Mouse (Mus musculus) intestine, embryonic 16.5 days (tissue): ENCODE measurements around the gene Tnfrsf8. TPM values are rescaled to one million over a fixed set of nuclear protein-coding genes. Genes with fewer than 3 reads are reported as not detected.

Experiments used
- ATAC-seq: fragments of 200-750 bp; cut with Nextera tagmentation; 2 replicates; pipeline ENCODE4 v1.8.0; 2017; ENCODE audit warnings: moderate TSS enrichment, moderate library complexity
- H3K27ac ChIP-seq: fragments of 300-500 bp; sonication (generic); 2 replicates; pipeline ENCODE4 v1.5.1; 2014; ENCODE audit warnings: mild to moderate bottlenecking, low read length
- H3K27me3 ChIP-seq: fragments of 300-500 bp; sonication (generic); replicated peaks from 2 replicates; pipeline ENCODE4 v1.6.1; 2014; ENCODE audit warnings: low read length, control low read depth, mixed read lengths; ENCODE audit not compliant: control insufficient read depth, insufficient read depth
- H3K36me3 ChIP-seq: fragments of 300-500 bp; sonication (generic); 2 replicates; pipeline ENCODE4 v1.6.1; 2014; ENCODE audit warnings: low read length, control low read depth; ENCODE audit not compliant: control insufficient read depth, insufficient read depth
- H3K4me1 ChIP-seq: fragments of 300-500 bp; sonication (generic); 2 replicates; pipeline ENCODE4 v1.6.1; 2014; ENCODE audit warnings: low read length, control low read depth, mixed read lengths; ENCODE audit not compliant: control insufficient read depth, insufficient read depth
- H3K4me2 ChIP-seq: fragments of 300-500 bp; sonication (generic); 2 replicates; pipeline ENCODE4 v1.6.1; 2014; ENCODE audit warnings: low read depth, low read length, control low read depth
- H3K4me3 ChIP-seq: fragments of 300-500 bp; sonication (generic); 2 replicates; pipeline ENCODE4 v1.5.1; 2014; ENCODE audit warnings: mild to moderate bottlenecking, low read length
- H3K9ac ChIP-seq: fragments of 300-500 bp; sonication (generic); 2 replicates; pipeline ENCODE4 v1.6.1; 2014; ENCODE audit warnings: low read depth, low read length
- H3K9me3 ChIP-seq: fragments of 300-500 bp; sonication (generic); 2 replicates; pipeline ENCODE4 v1.6.1; 2016; ENCODE audit warnings: low read length, control low read depth; ENCODE audit not compliant: control insufficient read depth
- WGBS: fragments of 180-500 bp; shearing (Covaris S2); extraction: QIAGEN DNeasy Blood & Tissue Kit; methylation state at CpG from one replicate; pipeline ENCODE4 v1.1.7; 2014; 5-methylcytosine and 5-hydroxymethylcytosine counted together
- polyA plus RNA-seq: library from polyadenylated mRNA; unstranded; fragments of >200 nt; fragmentation: Nextera tagmentation; extraction: Ambion mirVana; gene quantifications from 2 replicates; pipeline ENCODE4 v1.2.1, GENCODE M21; 2015

Gene Tnfrsf8
- polyA plus RNA-seq, 1 experiment from 2014 or later = not detected

- Histone ChIP-seq H3K9me3 (no peaks in the 10 kb centered on the region), H3K27me3 (no peaks in the 10 kb centered on the region), H3K4me2 (no peak overlapping the region), H3K4me1 (no peaks in the 10 kb centered on the region; the same call in none of the 2 replicates), H3K27ac (no peak overlapping the region), H3K4me3 (no peak overlapping the region), H3K9ac (no peak overlapping the region), H3K36me3 (no peaks in the 10 kb centered on the region)
- 87% methylated on average over 5 of the region's 5 CpGs for WGBS
- no peak for ATAC-seq
Observed at GRCm38 (mm10) chr4:145231732-145232131, 83.2 kb downstream of the Tnfrsf8 start.

- Histone ChIP-seq H3K4me3 (no peak overlapping the region), H3K27me3 (no peaks in the 10 kb centered on the region), H3K36me3 (no peaks in the 10 kb centered on the region), H3K4me2 (no peak overlapping the region), H3K4me1 (no peaks in the 10 kb centered on the region; the same call in none of the 2 replicates), H3K9me3 (no peaks in the 10 kb centered on the region), H3K27ac (no peak overlapping the region), H3K9ac (no peak overlapping the region)
- 87% methylated on average over 2 of the region's 2 CpGs for WGBS
- no peak for ATAC-seq
Observed at GRCm38 (mm10) chr4:145230647-145231046, 84.3 kb downstream of the Tnfrsf8 start.

- Histone ChIP-seq H3K27ac (no peak overlapping the region), H3K4me1 (no peaks in the 10 kb centered on the region; the same call in none of the 2 replicates), H3K36me3 (no peaks in the 10 kb centered on the region), H3K4me2 (no peak overlapping the region), H3K9me3 (no peaks in the 10 kb centered on the region), H3K9ac (no peak overlapping the region), H3K4me3 (no peak overlapping the region), H3K27me3 (no peaks in the 10 kb centered on the region)
- WGBS = 89% methylated on average over 5 of the region's 5 CpGs
- no peak for ATAC-seq
Observed at GRCm38 (mm10) chr4:145229524-145230163, 85.3 kb downstream of the Tnfrsf8 start.

- ATAC-seq = no peak
- H3K27me3 ChIP-seq = no peaks in the 10 kb centered on the region
- no peak overlapping the region for H3K4me2 ChIP-seq
- H3K9me3 ChIP-seq = no peaks in the 10 kb centered on the region
- H3K4me1 ChIP-seq = no peaks in the 10 kb centered on the region; the same call in none of the 2 replicates
- no peak overlapping the region for H3K27ac ChIP-seq
- H3K36me3 ChIP-seq = no peaks in the 10 kb centered on the region
- no peak overlapping the region for H3K4me3 ChIP-seq
- no peak overlapping the region for H3K9ac ChIP-seq
- 83% methylated on average over 6 of the region's 6 CpGs for WGBS
Observed at GRCm38 (mm10) chr4:145229051-145229450, 85.9 kb downstream of the Tnfrsf8 start.

GRCm38 (mm10) chr4:145224613-145225012 is 90.4 kb downstream of the Tnfrsf8 start:
- Histone ChIP-seq H3K9me3 (no peaks in the 10 kb centered on the region), H3K36me3 (no peaks in the 10 kb centered on the region), H3K4me2 (no peak overlapping the region), H3K4me3 (no peak overlapping the region), H3K4me1 (no peaks in the 10 kb centered on the region), H3K27ac (no peak overlapping the region), H3K9ac (no peak overlapping the region), H3K27me3 (no peaks in the 10 kb centered on the region)
- 82% methylated on average over 4 of the region's 4 CpGs for WGBS
- ATAC-seq = no peak

GRCm38 (mm10) chr4:145222064-145222463 is 92.9 kb downstream of the Tnfrsf8 start:
- no peak for ATAC-seq
- no peak overlapping the region for H3K4me2 ChIP-seq

GRCm38 (mm10) chr4:145221379-145221778 is 93.6 kb downstream of the Tnfrsf8 start:
- no peak for ATAC-seq
- H3K27me3 ChIP-seq = no peaks in the 10 kb centered on the region
- H3K4me3 ChIP-seq = no peak overlapping the region
- H3K4me1 ChIP-seq = no peaks in the 10 kb centered on the region
- H3K4me2 ChIP-seq = no peak overlapping the region
- WGBS = 62% methylated on average over 2 of the region's 2 CpGs
- no peak overlapping the region for H3K9ac ChIP-seq
- no peaks in the 10 kb centered on the region for H3K9me3 ChIP-seq
- no peak overlapping the region for H3K27ac ChIP-seq
- no peaks in the 10 kb centered on the region for H3K36me3 ChIP-seq

More at GRCm38 (mm10) chr4:145222064-145222463, 92.9 kb downstream of the Tnfrsf8 start:
- Histone ChIP-seq H3K27me3 (no peaks in the 10 kb centered on the region), H3K4me1 (no peaks in the 10 kb centered on the region), H3K9ac (no peak overlapping the region), H3K36me3 (no peaks in the 10 kb centered on the region), H3K9me3 (no peaks in the 10 kb centered on the region), H3K4me3 (no peak overlapping the region), H3K27ac (no peak overlapping the region)
- 68% methylated on average over 8 of the region's 8 CpGs for WGBS

GRCm38 (mm10) chr4:145220001-145220400 is 95.0 kb downstream of the Tnfrsf8 start:
- Histone ChIP-seq H3K4me1 (no peaks in the 10 kb centered on the region), H3K27ac (no peak overlapping the region), H3K9ac (no peak overlapping the region), H3K27me3 (no peaks in the 10 kb centered on the region), H3K4me2 (no peak overlapping the region), H3K36me3 (no peaks in the 10 kb centered on the region), H3K4me3 (no peak overlapping the region), H3K9me3 (no peaks in the 10 kb centered on the region)
- no peak for ATAC-seq
- WGBS = 67% methylated on average over 1 of the region's 1 CpGs

GRCm38 (mm10) chr4:145219240-145219985 is 95.6 kb downstream of the Tnfrsf8 start:
- Histone ChIP-seq H3K4me2 (no peak overlapping the region), H3K27ac (no peak overlapping the region), H3K27me3 (no peaks in the 10 kb centered on the region), H3K9me3 (no peaks in the 10 kb centered on the region), H3K36me3 (no peaks in the 10 kb centered on the region), H3K4me1 (peaks cover 2% of the 10 kb centered on the region; the same call in 1 of the 2 replicates), H3K9ac (no peak overlapping the region), H3K4me3 (no peak overlapping the region)
- ATAC-seq = peak; percentile 39; the same call in 1 of the 2 replicates
- 64% methylated on average over 15 of the region's 15 CpGs for WGBS
